Mouse (Mus musculus) retina, embryonic 14.5 days (tissue): Measurements from ENCODE around the gene Ptpn11.
"Not testable (repeated sequence)": the region's sequence is repeated elsewhere in the genome, so short reads cannot be mapped to it uniquely, and the experiment has no call there.

Experiments used
- DNase-seq: peaks from one replicate; pipeline ENCODE4 v3.0.0-alpha.2; 2015; ENCODE audit warnings: low spot score

Ptpn11 gene

DNA sequence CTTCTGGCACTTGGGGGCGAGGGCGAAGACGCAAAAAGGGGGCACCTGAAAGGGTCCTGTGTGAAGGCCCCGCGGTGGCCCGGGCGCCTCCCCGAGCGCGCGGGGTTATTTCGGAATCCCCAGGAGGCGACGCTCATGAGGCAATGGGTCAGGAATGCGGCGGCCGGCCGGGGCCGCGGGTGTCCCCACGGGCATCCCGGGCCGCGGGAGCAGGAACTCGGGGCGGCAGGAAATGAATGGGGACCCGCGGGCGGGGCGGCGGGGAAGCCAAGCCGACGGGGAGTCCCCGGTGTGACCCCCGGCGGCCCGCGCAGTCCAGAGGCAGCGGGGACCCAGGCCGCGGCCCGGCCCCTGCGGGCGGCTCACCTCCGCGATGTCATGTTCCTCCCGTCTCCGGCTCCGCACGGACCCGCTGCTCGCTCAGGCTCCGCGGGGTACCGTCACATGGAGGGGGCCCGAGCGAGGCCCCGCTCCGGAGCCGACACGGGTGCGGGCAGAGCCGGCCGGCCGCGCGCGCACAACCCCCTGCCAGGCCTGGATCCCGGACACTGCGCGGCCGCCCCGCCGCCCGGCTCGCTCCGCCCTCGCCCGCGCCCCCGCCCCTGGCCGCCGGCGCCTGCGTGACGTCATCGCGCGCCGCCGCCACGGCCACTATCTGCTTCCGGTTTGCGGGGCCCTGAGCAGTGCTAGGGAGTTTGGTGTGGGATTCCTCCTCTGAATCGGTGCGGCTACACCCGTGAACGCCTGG, at the start of gene Ptpn11:
Gene Ptpn11, minus strand, starts transcription at position 562 of the 748 bp plus-strand sequence.
- DNase-seq: peak; percentile 89

DNA sequence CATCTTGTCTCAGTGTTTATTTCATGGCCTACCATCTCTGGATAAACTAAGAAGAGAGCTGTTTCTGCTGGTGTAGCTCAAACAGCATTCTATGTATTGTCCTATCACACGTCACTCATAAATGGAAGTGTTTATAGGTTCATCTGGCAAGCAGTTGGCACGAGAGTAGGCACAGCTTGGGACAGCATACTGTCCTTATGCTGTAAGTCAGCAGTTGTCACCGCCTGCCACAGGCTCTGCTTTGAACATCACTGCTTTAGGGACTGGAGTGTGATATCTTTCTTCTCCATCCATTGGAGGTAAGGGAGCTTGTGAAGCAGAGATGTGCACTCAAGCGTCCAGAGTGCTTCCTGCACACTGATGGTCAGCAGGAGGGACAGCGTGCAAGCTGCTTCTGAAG, 48.6 kb upstream of the Ptpn11 start:
- DNase-seq: no peak

DNA sequence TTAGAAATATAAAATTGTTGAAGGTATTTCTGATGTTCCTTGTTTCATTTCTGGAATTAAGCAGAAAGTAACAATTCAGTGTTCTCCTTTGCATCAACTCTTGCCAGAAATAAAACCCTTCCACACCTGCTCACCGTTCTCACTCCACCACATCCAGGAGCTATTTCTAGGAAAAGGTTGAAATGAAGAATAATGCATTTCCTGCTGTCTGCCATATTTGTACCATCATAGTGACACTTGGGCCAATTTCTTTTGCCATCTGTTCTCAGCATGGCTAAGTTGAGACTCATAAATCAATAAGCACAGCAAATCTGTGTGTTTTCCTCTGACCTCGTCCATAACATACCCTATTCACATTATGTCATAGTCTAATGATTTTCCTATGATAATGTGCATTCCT, 47.0 kb upstream of the Ptpn11 start:
- no peak for DNase-seq

DNA sequence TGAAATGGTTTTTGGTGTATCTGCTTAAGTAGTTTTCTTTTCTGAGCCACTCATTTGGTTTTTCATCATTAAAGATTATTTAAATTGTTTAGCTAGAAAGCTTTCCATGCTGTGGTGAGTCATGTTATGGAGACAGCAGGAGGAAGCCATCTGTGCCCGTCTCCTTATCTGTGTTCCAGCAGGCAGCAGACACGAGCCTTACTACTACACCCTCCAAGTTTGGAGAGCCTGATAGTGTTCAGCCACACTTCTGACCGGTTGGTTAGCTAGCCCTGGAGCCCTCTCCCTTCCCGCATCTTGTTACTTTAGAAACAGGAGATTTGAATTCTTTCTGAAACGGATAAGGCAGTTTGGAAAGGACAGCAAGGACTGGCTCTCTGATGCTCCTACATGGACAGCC, 45.0 kb upstream of the Ptpn11 start:
- DNase-seq: no peak

DNA sequence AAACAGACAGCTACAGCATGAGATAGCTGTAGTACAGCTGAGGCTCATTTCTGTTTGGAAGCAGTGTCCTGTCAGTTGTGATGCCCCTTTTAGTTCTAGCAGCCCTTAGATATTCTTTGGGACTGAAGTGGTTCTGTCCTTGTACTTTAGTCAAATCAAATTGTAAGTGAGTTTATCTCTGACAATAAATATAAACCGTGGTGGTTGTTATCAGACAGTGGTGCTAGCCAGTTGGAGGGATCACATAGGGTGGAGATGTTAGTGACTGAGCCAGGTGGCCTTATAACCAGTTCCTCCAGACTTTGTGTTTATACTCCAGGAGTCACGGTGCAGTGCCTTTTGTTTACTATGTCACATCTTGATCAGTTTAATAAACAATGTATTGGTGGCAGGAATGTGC, 42.5 kb upstream of the Ptpn11 start:
- no peak for DNase-seq

DNA sequence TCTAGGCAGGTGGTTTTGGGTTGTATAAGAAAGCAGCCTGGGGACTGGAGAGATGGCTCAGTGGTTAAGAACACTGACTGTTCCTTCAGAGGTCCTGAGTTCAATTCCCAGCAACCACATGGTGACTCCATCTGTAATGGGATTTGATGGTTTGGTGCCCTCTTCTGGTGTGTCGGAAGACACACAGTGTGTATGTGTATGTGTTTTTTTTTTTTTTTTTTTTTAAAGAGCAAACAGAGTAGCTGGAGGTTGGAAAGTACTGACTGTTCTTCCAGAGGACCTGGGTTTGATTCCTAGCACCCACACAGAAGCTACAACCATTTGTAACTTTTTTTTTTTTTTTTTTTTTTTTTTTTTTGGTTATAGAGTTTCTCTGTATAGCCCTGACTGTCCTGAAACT, 41.6 kb upstream of the Ptpn11 start:
- no peak for DNase-seq

DNA sequence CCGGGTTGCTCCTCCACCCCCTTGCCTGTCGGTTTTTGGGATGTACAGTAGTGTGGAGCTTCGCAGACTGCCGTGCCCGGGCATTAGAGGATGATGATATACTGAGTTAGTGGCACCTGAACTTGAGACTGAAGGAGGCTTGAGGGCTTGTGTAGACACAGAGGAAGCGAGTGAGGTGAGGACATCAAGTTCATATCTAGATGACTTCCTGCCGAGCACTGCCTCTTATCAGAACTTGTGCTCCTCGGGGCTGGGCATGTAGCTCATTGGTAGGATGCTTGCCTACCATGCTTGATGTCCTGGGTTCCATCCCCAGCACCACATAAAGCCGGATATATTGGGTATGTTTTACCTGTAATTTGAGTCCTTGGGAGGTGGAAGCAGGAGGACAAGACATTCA, 39.6 kb upstream of the Ptpn11 start:
- no peak for DNase-seq

DNA sequence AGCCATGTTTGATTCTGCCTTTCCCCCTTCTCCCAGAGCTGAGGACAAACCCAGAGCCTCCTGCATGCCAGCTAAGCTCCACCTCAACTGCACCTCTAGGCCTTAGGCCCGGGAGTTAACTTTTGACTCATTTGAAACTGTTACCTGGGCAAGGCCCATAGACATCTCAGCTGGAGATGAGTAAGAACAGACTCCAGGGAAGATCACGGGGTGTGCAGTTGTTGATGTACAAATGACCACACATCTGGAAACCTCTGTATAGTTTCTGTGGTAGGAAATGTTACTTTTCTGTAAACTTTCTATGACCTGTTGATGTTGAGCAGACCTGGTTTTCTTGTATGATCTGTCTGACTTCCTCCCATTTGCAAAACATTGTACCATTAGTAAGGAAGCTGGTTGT, 38.0 kb upstream of the Ptpn11 start:
- no peak for DNase-seq

DNA sequence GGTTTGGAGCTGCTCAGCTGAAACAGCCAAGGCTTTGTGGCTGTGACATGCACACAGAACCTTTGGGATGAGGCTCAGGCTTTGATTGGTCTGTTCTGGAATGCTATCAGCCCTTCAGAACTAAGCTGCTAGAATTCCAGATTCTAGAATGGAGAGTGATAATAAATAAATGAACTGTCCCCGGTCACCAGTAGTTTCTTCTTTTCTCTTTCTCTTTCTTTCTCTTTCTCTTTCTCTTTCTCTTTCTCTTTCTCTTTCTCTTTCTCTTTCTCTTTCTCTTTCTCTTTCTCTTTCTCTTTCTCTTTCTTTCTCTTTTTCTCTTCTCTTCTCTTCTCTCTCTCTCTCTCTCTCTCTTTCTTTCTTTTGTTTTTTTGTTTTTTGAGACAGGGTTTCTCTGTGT, 36.1 kb upstream of the Ptpn11 start:
- DNase-seq: not testable (repeated sequence)

DNA sequence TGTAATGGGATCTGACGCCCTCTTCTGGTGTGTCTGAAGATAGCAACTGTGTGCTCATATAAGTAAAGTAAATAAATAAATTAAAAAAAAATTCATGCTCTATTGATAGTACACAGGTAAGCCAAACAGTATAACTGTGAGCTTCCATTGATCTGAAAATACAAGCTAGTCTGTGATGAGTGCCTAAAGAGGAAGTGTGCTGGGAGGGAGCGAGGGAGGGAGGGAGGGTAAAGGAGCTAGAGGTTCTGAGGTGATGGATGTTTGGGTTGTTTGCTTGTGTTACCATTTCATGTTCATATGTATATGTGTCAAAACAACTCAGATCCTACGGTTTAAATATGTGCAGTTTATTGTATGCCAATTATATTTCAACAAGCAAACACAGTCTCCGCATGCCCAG, 35.6 kb upstream of the Ptpn11 start:
- DNase-seq: no peak

DNA sequence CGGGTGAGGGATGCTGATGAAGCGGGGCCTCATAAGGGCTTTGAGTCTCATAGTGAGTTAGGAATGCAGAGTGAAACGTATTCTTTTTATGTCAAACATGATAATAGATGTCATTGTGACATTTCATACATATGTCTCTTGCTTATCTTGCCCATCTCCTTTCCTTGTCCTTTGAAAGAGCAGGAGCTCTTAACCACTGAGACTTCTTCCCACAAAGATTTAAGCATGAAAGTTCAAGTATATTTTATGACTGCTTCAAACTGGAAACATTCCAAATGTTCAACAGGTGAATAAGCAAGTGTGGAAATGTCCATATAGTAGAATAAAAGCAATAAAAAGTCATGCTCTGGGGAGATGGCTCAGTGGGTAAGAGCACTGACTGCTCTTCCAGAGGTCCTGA, 35.2 kb upstream of the Ptpn11 start:
- DNase-seq: no peak

DNA sequence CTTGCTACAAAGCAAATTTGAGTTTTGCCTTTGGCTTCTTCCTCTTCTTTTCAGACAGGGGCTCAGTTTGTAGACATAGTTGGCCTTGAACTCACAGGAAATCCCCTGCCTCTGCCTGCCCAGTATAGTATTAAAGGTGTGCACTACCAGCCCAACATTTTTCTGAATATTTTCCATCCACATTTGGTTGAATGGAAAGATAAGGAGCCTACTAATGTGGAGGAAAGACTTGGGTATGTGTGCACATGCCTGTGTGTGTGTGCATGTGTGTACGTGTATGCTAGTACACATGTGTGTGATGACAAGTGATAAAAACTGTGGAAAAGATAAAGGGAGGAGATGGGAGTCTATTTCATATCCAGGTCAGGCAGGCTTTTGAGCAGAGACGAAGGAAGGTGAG, 34.7 kb upstream of the Ptpn11 start:
- DNase-seq: no peak

DNA sequence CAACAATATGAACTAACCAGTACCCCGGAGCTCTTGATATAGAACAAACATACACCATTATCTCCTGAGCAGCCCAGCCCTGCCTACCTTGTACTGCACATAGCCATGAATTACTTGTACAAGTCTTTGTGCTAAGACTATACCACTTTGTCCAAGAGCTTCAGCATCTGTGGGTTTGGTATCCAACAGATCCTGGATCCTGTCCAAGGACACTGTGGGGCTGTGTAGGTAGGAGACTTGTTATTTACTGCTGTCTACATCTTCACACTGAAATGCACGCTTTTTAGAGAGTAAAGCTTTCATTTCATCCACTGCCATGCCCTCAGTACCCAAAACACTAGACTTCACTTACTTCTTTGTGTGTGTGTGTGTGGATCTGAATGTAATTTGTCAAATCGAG, 33.7 kb upstream of the Ptpn11 start:
- no peak for DNase-seq

DNA sequence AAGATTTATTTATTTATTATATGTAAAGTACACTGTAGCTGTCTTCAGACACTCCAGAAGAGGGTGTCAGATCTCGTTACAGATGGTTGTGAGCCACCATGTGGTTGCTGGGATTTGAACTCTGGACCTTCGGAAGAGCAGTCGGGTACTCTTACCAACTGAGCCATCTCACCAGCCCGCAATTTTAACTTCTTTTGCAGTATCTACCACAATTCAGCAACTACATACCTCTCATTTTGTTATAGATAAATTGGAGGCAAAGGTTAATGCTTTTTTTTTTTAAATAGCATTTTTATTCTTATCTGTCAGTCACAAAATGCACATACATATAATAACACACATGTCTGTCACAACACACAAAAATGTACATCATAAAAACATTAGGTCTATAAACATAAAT, 32.8 kb upstream of the Ptpn11 start:
- not testable (repeated sequence) for DNase-seq

DNA sequence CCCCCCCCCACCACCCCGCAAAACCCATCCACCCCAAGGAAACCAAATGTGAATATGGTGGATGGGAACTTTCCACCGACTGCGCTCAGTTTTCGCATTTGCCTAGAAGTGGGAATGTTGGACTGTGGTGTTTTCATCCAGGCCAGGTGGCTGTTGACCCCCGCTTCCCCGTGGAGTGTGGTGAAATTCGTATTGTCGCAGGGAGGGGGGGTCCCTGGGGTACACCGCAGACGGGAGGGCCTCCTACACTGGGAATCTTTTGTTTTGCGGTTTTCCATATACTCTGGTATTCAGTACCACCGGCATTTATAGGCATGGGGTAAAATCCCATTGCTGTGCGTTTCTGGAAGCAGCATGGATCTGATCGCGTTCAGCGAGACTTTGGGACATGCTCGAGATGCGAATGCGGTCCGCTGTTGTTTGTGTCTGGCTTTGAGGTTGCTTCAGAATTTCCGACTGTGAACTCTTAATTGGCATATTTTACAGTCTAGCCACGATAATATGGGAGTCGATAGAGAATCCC, 30.2 kb upstream of the Ptpn11 start:
- peak; percentile 11 for DNase-seq

DNA sequence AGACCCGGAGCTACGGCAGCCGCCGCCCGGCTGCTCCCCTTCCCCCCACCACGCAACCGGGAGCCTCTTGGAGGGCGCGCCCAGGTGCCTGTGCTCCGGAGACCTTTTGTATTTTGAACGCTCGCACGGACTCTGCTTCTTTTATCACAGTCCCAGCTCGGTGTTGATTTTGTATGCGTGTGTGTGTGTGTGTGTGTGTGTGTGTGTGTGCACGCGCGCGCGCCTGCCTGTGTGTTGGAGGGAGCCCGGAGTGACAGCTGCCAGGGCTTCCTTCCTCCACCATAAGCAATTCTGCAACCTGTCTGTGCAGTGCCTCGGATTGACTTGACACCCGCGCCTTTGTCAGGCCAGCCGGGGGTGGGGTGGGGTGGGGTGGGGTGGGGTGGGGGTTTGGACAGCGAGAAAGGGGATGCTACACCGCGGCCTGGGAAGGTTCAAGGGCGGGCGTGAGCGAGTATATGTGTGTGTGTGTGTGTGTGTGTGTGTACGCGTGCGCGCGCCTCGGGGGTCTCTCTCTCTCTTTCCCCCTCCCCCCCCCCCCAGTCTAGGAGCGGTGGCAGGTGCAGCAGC, 29.6 kb upstream of the Ptpn11 start:
- peak; percentile 53 for DNase-seq

DNA sequence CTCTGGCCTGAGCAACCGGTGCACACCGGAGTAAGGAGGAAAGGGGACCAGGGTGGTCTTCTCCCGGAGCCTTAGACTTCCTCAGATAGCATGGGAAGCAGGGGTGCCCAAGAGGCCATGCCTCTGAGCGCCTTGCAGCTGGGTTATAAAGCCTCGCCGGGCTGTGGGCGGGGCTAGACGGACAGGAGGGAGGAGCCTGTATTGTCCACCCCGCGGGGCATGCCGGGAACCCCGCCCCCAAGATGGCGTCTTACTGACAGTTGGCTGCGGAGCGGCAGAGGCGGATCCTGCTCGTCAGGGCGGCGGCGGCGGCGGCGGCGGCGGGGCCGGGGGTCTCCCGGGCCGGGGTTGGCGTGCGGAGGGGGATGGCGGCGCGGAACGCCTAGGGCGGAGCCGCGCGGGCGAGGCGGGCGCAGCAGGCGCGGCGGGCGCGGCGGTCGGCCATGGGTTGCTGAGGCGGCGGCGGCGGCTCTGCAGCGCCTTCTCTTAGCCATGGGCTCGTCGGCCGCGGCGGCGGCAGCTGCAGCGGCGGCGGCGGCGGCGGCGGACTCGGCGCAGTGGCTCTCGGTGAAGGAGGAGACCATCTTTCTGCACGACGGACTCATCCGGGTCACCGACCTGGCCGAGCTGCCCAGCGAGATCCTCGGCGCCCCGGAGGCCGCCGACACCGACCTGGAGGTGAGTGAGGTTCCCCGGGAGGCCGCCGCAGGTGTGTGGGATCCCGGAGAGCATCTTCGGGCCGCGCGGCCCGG, 29.0 kb upstream of the Ptpn11 start, which contains the start of gene Hectd4:
Gene Hectd4, plus strand, starts transcription at position 240 of the 752 bp plus-strand sequence.
- peak; percentile 99 for DNase-seq

DNA sequence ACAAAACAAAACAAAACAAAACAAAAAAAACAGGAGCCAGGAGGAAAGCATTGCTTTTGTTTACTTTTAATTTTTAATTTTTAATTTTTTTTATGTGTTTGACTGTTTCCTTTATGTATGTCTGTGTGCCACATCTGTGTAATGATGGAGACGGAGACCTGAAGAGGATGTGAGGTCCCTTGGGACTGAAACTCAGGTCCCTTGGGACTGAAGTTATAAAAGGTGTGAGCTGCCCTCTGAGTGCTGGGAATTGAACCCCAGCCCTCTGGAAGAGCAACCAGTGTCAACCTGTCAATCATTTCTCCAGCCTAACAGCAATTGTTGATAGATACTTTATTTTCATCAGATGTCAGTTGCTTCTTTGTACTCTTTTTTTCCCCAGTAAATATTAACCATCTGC, 28.0 kb upstream of the Ptpn11 start:
- DNase-seq: no peak

DNA sequence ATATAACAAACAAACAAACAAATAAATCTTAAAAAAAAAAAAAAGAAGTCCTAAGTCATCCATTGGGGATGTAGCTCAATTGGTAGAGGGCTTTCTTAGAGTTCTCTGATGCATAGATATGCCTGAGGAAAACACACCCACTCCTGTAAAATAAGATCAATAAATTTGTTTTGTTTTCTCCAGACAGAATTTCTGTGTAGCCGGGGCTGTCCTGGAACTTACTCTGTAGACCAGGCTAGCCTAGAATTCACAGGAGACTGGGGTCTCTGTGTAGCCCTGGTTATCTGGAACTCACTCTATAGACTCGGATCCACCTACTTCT, 26.1 kb upstream of the Ptpn11 start:
- no peak for DNase-seq

DNA sequence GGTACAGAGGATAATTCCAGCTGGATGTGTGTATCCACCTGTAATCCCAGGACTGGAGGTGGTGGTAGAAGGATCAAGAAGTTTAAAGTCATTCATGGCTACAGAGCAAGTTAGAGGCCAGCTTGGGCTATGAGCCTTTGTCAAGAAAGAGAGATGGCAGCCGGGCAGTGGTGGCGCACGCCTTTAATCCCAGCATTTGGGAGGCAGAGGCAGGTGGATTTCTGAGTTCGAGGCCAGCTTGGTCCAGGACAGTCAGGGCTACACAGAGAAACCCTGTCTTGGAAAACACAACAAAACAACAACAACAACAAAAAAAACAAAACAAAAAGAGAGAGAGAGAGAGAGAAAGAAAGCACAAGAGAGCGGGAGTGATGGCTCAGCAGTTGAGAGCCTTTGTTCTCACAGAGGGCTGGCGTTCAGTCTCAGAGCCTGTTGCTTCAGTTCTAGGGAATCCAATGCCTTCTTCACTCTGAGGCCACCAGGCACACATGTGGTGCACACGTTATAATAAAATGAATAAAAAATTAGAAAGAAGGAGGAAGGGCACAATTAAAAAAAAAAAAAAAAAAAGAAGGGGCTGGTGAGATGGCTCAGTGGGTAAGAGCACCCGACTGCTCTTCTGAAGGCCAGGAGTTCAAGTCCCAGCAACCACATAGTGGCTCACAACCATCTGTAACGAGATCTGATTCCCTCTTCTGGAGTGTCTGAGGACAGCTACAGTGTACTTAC, 25.6 kb upstream of the Ptpn11 start:
- not testable (repeated sequence) for DNase-seq

DNA sequence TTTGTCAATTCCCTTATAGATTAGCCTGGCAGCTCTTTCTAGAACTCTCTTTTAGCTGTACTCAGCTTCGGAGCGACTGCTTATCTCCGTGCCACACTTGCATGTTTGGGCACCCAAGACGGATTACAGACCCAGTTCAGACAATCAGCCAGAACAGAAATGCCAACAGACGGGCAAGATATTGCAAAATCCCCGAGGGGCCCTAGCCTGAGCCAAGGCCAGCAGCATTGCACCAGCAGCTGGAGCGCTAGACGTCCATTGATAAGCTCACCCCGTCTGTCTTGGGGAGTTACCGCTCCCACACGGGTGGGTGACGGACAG, 24.9 kb upstream of the Ptpn11 start:
- no peak for DNase-seq

DNA sequence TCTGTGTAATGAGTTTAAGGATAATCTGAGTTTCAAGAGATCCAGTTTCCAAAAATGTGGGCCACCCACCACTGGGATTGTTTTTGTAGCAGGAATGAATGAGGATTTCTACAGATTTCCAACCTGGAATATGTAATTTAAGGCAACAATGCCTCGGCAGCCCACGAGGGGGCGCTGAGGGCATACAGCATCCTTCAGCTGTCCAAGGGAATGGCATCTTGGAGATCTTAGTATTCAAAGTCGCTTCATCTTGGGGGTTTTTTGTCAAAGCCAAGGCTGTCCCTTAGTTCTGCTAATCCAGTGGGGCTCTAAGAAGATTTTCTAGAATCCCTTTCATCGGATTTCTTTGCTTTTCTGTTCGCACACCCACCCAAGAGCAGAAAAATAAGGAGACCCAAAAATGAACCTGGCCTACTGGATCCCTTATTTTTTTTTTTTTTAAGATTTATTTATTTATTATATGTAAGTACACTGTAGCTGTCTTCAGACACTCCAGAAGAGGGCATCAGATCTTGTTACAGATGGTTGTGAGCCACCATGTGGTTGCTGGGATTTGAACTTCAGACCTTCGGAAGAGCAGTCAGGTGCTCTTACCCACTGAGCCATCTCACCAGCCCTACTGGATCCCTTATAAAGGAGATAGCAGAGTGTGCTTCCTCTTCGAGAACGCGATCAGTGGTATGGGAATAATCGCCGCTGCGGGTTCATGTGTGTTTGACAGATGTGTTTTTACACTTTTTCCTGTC, 24.4 kb upstream of the Ptpn11 start:
- peak; percentile 87 for DNase-seq
